Mouse (Mus musculus) intestine, embryonic 14.5 days (tissue): Measurements from ENCODE around the gene Gm3072. TPM values are rescaled to one million over a fixed set of nuclear protein-coding genes. Genes with fewer than 3 reads are reported as not detected.
"Not testable (repeated sequence)": the region's sequence is repeated elsewhere in the genome, so short reads cannot be mapped to it uniquely, and the experiment has no call there.

ENCODE experiments used
- ATAC-seq: fragments of 200-750 bp; cut with Nextera tagmentation; replicated peaks from 2 replicates; pipeline ENCODE4 v1.8.0; 2017; ENCODE audit warnings: low read depth, moderate number of reproducible peaks, moderate TSS enrichment, moderate library complexity; ENCODE audit not compliant: low FRiP score, low TSS enrichment
- DNase-seq: peaks from one replicate; pipeline ENCODE4 v3.0.0-alpha.2; 2018; ENCODE audit warnings: low spot score
- H3K27ac ChIP-seq: fragments of 300-500 bp; sonication (generic); 2 replicates; pipeline ENCODE4 v1.5.1; 2014; ENCODE audit warnings: low read depth, mild to moderate bottlenecking, control low read depth
- H3K27me3 ChIP-seq: fragments of 300-500 bp; sonication (generic); replicated peaks from 2 replicates; pipeline ENCODE4 v1.6.1; 2014; ENCODE audit warnings: low read length, control low read depth; ENCODE audit not compliant: control insufficient read depth, insufficient read depth
- H3K36me3 ChIP-seq: fragments of 300-500 bp; sonication (generic); 2 replicates; pipeline ENCODE4 v1.6.1; 2014; ENCODE audit warnings: low read length, control low read depth; ENCODE audit not compliant: control insufficient read depth, insufficient read depth
- H3K4me1 ChIP-seq: fragments of 300-500 bp; sonication (generic); replicated peaks from 2 replicates; pipeline ENCODE4 v1.6.1; 2014; ENCODE audit warnings: low read length, control low read depth, mixed read lengths; ENCODE audit not compliant: control insufficient read depth, insufficient read depth
- H3K4me2 ChIP-seq: fragments of 300-500 bp; sonication (generic); 2 replicates; pipeline ENCODE4 v1.6.1; 2014; ENCODE audit warnings: low read length
- H3K4me3 ChIP-seq: fragments of 300-500 bp; sonication (generic); 2 replicates; pipeline ENCODE4 v1.5.1; 2014; ENCODE audit warnings: low read depth, low read length, control low read depth, mixed read lengths
- H3K9ac ChIP-seq: fragments of 300-500 bp; sonication (generic); 2 replicates; pipeline ENCODE4 v1.6.1; 2014; ENCODE audit warnings: mild to moderate bottlenecking, low read length
- H3K9me3 ChIP-seq: fragments of 300-500 bp; sonication (generic); 2 replicates; pipeline ENCODE4 v1.6.1; 2016; ENCODE audit warnings: low read length, control low read depth; ENCODE audit not compliant: control insufficient read depth
- WGBS: fragments of 180-500 bp; shearing (Covaris S2); extraction: QIAGEN DNeasy Blood & Tissue Kit; methylation state at CpG from one replicate; pipeline ENCODE4 v1.1.7; 2014; 5-methylcytosine and 5-hydroxymethylcytosine counted together
- polyA plus RNA-seq: library from polyadenylated mRNA; unstranded; fragments of >200 nt; fragmentation: Nextera tagmentation; extraction: Ambion mirVana; gene quantifications from 2 replicates; pipeline ENCODE4 v1.2.1, GENCODE M21; 2014

Gene Gm3072
- not detected in 2 replicates for polyA plus RNA-seq

DNA sequence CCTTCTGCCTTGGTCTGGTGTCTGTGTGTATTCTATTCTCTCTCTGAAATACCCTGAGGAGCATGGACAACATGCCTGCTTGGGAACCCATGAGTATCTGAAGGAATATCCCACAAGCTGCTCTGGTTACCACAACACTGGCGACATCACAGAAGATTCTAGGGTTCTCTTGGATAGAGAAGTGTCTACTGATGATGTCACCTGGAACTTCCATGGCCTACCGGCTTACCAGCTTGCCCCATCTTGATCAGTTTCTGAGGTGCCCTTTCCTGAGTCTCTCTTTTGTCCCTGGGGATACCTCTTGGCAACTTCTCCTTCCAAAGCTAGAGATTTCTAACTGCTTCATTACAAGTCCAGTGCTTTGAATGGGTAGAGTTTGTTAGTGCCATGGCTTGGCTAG lies at the start of gene Gm3072:
Gene Gm3072 (minus strand): TSS at position 101 of the 400 bp plus-strand sequence.
- not testable (repeated sequence) for H3K4me2 ChIP-seq, ATAC-seq, H3K27me3 ChIP-seq, H3K9ac ChIP-seq, H3K4me3 ChIP-seq, H3K36me3 ChIP-seq, DNase-seq, H3K4me1 ChIP-seq, H3K9me3 ChIP-seq, H3K27ac ChIP-seq
- WGBS = 82% methylated on average over 1 of the region's 2 CpGs

DNA sequence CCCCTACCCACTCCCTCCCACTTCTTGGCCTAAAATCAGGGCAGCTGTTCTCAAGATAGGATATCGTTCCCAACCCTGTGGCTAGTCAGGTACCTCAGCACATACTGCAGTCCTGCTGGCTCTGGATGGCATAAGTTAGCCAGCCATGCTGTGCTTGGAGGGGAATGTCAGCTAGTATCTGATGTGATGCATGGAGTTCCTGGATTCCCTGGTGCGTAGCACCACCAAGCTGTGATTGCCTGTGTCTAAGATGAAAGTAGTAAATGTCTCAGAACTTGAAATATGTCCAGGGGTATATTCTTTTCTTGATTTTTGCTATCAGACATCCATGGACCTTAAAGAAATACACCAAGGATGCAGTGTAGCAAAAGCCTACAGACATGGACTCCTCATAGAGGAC lies 23.8 kb upstream of the Gm3072 start:
- DNase-seq, H3K4me2 ChIP-seq, H3K9me3 ChIP-seq, H3K9ac ChIP-seq, H3K36me3 ChIP-seq, H3K4me1 ChIP-seq, H3K27me3 ChIP-seq, H3K4me3 ChIP-seq, ATAC-seq, H3K27ac ChIP-seq: not testable (repeated sequence)
- WGBS = 76% methylated on average over 2 of the region's 2 CpGs

DNA sequence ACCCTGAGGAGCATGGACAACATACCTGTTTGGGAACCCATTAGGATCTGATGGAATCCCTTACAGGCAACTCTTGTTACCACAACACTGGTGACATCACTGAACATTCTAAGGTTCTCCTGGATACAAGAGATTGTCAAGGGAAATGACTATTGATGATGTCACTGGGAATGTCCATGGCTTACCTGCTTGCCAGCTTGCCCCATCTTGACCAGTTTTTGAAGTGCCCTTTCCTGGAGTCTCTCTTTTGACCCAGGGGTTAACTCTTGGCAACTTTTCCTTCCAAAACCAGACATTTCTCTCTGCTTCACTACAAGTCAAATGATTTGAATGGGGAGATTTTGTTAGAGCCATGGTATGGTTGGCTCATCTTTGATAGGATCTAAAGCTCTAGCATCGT lies 22.0 kb upstream of the Gm3072 start, which contains the start of gene Gm3676:
Gene Gm3676 (minus strand): TSS at position 101 of the 400 bp plus-strand sequence.
- not testable (repeated sequence) for ATAC-seq, H3K27me3 ChIP-seq, H3K27ac ChIP-seq, H3K4me1 ChIP-seq, H3K9ac ChIP-seq, H3K4me2 ChIP-seq, H3K4me3 ChIP-seq, H3K36me3 ChIP-seq, DNase-seq, H3K9me3 ChIP-seq
- WGBS = no CpG with 5 or more reads among the region's 1 CpGs

DNA sequence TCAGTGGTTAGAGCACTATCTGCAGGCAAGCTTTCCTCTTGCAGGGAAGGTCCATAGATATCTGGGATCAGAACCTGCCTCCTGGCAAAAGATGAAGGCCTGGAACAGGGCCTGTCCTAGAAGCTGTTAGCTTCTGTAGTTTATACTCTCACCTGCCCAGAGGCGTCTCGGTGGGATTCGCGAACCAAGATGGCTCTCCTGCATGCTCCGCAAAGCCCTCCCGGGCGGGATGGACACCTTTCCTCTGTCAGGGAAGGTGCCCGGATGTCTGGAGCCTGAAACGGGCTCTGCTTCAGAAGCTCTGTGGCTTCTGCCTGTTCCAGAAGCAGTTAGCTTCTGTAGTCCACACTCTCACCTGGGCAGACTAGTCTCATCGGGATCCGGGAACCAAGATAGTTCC lies 5.7 kb upstream of the Gm3072 start:
- H3K36me3 ChIP-seq, H3K4me1 ChIP-seq, H3K4me2 ChIP-seq, H3K27me3 ChIP-seq, H3K9me3 ChIP-seq, H3K27ac ChIP-seq, ATAC-seq, H3K4me3 ChIP-seq, DNase-seq, H3K9ac ChIP-seq: not testable (repeated sequence)
- WGBS = 96% methylated on average over 7 of the region's 11 CpGs

DNA sequence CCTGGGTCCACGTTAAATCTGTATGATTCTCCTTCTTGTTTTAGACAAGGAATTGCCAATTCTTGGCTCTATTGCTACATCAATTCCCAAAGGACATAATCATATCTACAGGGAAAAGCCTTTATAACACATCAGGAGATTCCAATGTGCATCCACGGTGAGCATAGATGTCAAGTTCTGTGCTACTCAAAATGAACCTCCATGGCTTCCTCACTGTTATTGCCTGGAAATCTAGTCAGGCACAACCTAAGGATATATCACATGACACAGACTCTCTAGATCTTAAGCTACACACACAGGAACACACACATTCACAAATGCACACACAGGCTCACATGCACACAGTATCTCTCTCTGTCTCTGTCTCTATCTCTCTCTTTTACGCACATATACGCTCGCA lies 1.9 kb downstream of the Gm3072 start:
- not testable (repeated sequence) for H3K27ac ChIP-seq, H3K4me2 ChIP-seq, H3K9ac ChIP-seq, ATAC-seq, H3K36me3 ChIP-seq, H3K4me3 ChIP-seq, H3K4me1 ChIP-seq, H3K27me3 ChIP-seq, DNase-seq, H3K9me3 ChIP-seq
- WGBS = 81% methylated on average over 4 of the region's 5 CpGs

DNA sequence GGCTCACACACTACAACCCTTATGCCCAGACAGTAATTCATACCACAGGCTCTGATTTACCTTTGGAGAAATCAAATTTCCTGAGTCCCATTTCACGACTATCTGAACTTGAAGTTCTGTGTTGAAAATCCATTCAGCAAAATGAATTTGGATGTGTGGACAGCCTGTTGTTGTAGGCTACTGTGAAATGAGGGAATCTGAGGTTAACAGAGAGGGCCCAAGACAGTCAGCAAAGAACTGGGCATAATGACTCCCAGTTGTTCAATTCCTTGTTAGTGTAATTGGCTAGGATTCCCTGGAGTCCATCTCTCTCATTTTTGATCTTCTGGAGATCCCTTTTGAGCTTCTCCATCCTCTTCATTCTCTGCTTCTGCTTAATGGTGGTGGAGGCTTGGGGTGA lies 13.7 kb downstream of the Gm3072 start:
- WGBS = 74% methylated on average over 1 of the region's 1 CpGs
- H3K4me1 ChIP-seq, ATAC-seq, H3K4me3 ChIP-seq, H3K27me3 ChIP-seq, H3K9ac ChIP-seq, H3K36me3 ChIP-seq, H3K9me3 ChIP-seq, H3K27ac ChIP-seq, H3K4me2 ChIP-seq, DNase-seq: not testable (repeated sequence)

DNA sequence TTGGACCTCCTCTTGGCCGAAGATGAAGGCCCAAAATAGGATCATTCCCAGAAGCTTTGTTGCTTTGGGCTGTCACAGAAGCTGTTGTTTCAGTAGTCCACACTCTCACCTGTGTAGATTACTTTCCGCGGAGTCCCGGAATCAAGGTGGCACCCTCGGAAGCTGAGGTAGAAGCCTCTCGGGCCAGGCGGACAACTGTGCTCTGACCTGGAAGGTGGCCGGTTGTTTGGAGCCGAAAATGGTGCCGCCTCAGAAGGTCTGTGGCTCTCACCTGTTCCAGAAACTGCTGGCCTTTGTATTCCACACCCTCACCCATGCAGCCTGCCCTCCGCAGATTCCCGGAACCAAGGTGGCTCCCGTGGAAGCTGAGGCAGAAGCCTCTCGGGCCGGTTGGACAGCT lies 23.5 kb downstream of the Gm3072 start:
- not testable (repeated sequence) for ATAC-seq, H3K36me3 ChIP-seq, DNase-seq, H3K9ac ChIP-seq, H3K4me3 ChIP-seq, H3K27me3 ChIP-seq, H3K4me2 ChIP-seq, H3K4me1 ChIP-seq, H3K27ac ChIP-seq, H3K9me3 ChIP-seq
- WGBS = 90% methylated on average over 15 of the region's 15 CpGs

DNA sequence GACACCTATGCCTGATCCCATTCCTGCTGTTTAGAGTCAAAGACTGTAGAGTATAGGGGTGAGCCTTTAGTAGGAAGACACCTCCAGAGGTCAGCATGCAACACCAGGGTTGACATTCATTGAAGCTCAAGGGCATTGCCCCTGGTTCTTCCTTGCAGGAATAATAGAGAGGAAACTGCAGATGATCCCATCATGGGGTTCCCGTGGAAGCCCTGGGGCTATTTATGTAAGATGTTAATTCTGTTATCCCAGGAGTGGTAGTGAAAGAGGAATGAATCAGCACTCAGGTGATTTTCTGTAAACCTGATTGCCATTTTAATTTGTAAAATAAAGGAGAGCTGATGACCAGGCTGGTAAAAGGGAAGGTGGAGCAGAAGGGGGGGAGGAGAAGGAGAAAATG lies 38.1 kb downstream of the Gm3072 start:
- not testable (repeated sequence) for H3K9me3 ChIP-seq, H3K9ac ChIP-seq, H3K36me3 ChIP-seq, H3K4me3 ChIP-seq, H3K4me1 ChIP-seq, ATAC-seq, DNase-seq, H3K27ac ChIP-seq, H3K4me2 ChIP-seq, H3K27me3 ChIP-seq
- WGBS = 59% methylated on average over 1 of the region's 1 CpGs

DNA sequence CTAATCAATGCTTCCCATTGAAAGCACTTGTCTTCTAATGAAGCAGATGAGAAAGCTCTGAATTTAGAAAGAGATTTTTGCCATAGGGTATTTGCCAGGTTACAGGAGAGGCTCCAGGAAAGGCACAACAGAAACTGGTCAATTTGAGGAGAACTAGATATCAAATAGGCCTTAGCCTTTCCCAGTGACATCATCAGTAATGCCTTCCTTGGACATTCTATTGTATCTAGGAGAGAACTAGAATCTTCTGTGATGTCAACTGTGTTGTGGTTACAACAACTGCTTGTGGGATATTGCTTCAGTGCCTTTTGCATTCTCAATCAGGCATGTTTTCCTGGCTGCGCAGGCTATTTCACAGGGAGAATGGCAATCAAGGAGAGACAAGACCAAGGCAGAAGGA lies 51.5 kb downstream of the Gm3072 start, which contains the start of gene 1700049E17Rik2:
Gene 1700049E17Rik2 (plus strand): TSS at position 301 of the 400 bp plus-strand sequence.
- not testable (repeated sequence) for H3K27ac ChIP-seq, DNase-seq, H3K4me1 ChIP-seq, ATAC-seq, H3K4me3 ChIP-seq, H3K9me3 ChIP-seq, H3K36me3 ChIP-seq, H3K4me2 ChIP-seq, H3K9ac ChIP-seq, H3K27me3 ChIP-seq
- WGBS = no CpG with 5 or more reads among the region's 1 CpGs
